Mouse (Mus musculus) intestine, postnatal 0 days (tissue): ENCODE data around the gene Tada1. TPM values are rescaled to one million over a fixed set of nuclear protein-coding genes. Genes with fewer than 3 reads are reported as not detected.

ENCODE experiments used
- ATAC-seq: fragments of 200-750 bp; cut with Nextera tagmentation; 2 replicates; pipeline ENCODE4 v1.8.0; 2017; ENCODE audit warnings: mild to moderate bottlenecking, moderate TSS enrichment, moderate library complexity
- H3K27ac ChIP-seq: fragments of 300-500 bp; sonication (generic); 2 replicates; pipeline ENCODE4 v1.5.1; 2014; ENCODE audit warnings: mild to moderate bottlenecking, low read depth, low read length, moderate library complexity
- H3K27me3 ChIP-seq: fragments of 300-500 bp; sonication (generic); replicated peaks from 2 replicates; pipeline ENCODE4 v1.6.1; 2014; ENCODE audit warnings: low read length, mixed read lengths; ENCODE audit not compliant: control insufficient read depth, insufficient read depth
- H3K36me3 ChIP-seq: fragments of 300-500 bp; sonication (generic); 2 replicates; pipeline ENCODE4 v1.6.1; 2014; ENCODE audit warnings: mild to moderate bottlenecking, moderate library complexity; ENCODE audit not compliant: control insufficient read depth, insufficient read depth
- H3K4me1 ChIP-seq: fragments of 300-500 bp; sonication (generic); replicated peaks from 2 replicates; pipeline ENCODE4 v1.6.1; 2014; ENCODE audit warnings: antibody characterized with exemption, low read length, mixed read lengths; ENCODE audit not compliant: control insufficient read depth, insufficient read depth
- H3K4me2 ChIP-seq: fragments of 300-500 bp; sonication (generic); replicated peaks from 2 replicates; pipeline ENCODE4 v1.6.1; 2014; ENCODE audit warnings: low read depth, mild to moderate bottlenecking, moderate library complexity
- H3K4me3 ChIP-seq: fragments of 300-500 bp; sonication (generic); 2 replicates; pipeline ENCODE4 v1.5.1; 2014; ENCODE audit warnings: low read depth, low read length
- H3K9ac ChIP-seq: fragments of 300-500 bp; sonication (generic); 2 replicates; pipeline ENCODE4 v1.6.1; 2014; ENCODE audit warnings: mild to moderate bottlenecking, low read depth, low read length
- H3K9me3 ChIP-seq: fragments of 300-500 bp; sonication (generic); 2 replicates; pipeline ENCODE4 v1.6.1; 2016; ENCODE audit warnings: mixed run types; ENCODE audit not compliant: control insufficient read depth
- CTCF ChIP-seq: sonication (generic); IDR thresholded peaks from 2 replicates; pipeline ENCODE4 v1.5.1; 2016; ENCODE audit warnings: low read depth, mild to moderate bottlenecking, control low read depth, antibody characterized with exemption, moderate library complexity
- WGBS: fragments of 180-500 bp; shearing (Covaris S2); extraction: QIAGEN DNeasy Blood & Tissue Kit; methylation state at CpG from one replicate; pipeline ENCODE4 v1.1.7; 2014; 5-methylcytosine and 5-hydroxymethylcytosine counted together
- polyA plus RNA-seq: library from polyadenylated mRNA; unstranded; fragments of >200 nt; fragmentation: Nextera tagmentation; extraction: Ambion mirVana; gene quantifications from 2 replicates; pipeline ENCODE4 v1.2.1, GENCODE M21; 2015

Tada1 gene
- polyA plus RNA-seq: 18.1 and 19.4 TPM in 2 replicates

GRCm38 (mm10) chr1:166379013-166379629 is at the start of gene Tada1:
Tada1 (plus strand) TSS chr1:166379097.
- peak; percentile 92 for ATAC-seq
- Histone ChIP-seq H3K36me3 (peaks cover 8% of the 10 kb centered on the region; the same call in 1 of the 2 replicates), H3K9me3 (no peaks in the 10 kb centered on the region), H3K4me3 (peak within 1 kb of the TSS; percentile 73), H3K9ac (peak within 1 kb of the TSS; percentile 95), H3K27ac (peak within 1 kb of the TSS; percentile 93), H3K4me2 (peak within 1 kb of the TSS; percentile 85), H3K27me3 (no peaks in the 10 kb centered on the region), H3K4me1 (0 out of 2 replicates have a peak, but pooled peaks cover 4% of the 10 kb centered on the region)
- WGBS: under 1% methylated on average over 80 of the region's 81 CpGs
- no peak; the same call in 1 of the 2 replicates for TF ChIP-seq CTCF

GRCm38 (mm10) chr1:166330752-166331151 is 48.1 kb upstream of the Tada1 start:
- no peaks in the 10 kb centered on the region for H3K27me3 ChIP-seq
- WGBS: 60% methylated on average over 3 of the region's 3 CpGs
- no peak overlapping the region for H3K27ac ChIP-seq
- no peak for TF ChIP-seq CTCF
- no peak overlapping the region for H3K4me2 ChIP-seq
- H3K36me3 ChIP-seq: no peaks in the 10 kb centered on the region
- no peak overlapping the region for H3K9ac ChIP-seq
- H3K4me3 ChIP-seq: no peak overlapping the region
- H3K9me3 ChIP-seq: no peaks in the 10 kb centered on the region
- ATAC-seq: no peak
- no peaks in the 10 kb centered on the region for H3K4me1 ChIP-seq

- H3K27me3 ChIP-seq: no peaks in the 10 kb centered on the region
- H3K4me3 ChIP-seq: no peak overlapping the region
- H3K27ac ChIP-seq: no peak overlapping the region
- no peaks in the 10 kb centered on the region for H3K36me3 ChIP-seq
- no peak overlapping the region for H3K9ac ChIP-seq
- whole genome bisulfite sequencing: 87% methylated on average over 6 of the region's 6 CpGs
- no peak for ATAC-seq
- no peaks in the 10 kb centered on the region for H3K9me3 ChIP-seq
- no peak for TF ChIP-seq CTCF
- no peak overlapping the region for H3K4me2 ChIP-seq
- H3K4me1 ChIP-seq: no peaks in the 10 kb centered on the region
Measured at GRCm38 (mm10) chr1:166339110-166339509, 39.8 kb upstream of the Tada1 start.

- Histone ChIP-seq H3K4me2 (no peak overlapping the region), H3K4me3 (no peak overlapping the region), H3K9me3 (no peaks in the 10 kb centered on the region), H3K9ac (no peak overlapping the region), H3K27ac (no peak overlapping the region), H3K4me1 (no peaks in the 10 kb centered on the region), H3K36me3 (no peaks in the 10 kb centered on the region), H3K27me3 (no peaks in the 10 kb centered on the region)
- WGBS: 64% methylated on average over 2 of the region's 2 CpGs
- no peak for TF ChIP-seq CTCF
- ATAC-seq: no peak
Measured at GRCm38 (mm10) chr1:166342060-166342459, 36.8 kb upstream of the Tada1 start.

- Histone ChIP-seq H3K27me3 (no peaks in the 10 kb centered on the region), H3K4me2 (no peak overlapping the region), H3K4me1 (no peaks in the 10 kb centered on the region), H3K36me3 (no peaks in the 10 kb centered on the region), H3K4me3 (no peak overlapping the region), H3K27ac (no peak overlapping the region), H3K9ac (no peak overlapping the region), H3K9me3 (no peaks in the 10 kb centered on the region)
- ATAC-seq: no peak
- TF ChIP-seq CTCF: no peak
- 86% methylated on average over 1 of the region's 1 CpGs for WGBS
Measured at GRCm38 (mm10) chr1:166342539-166342938, 36.4 kb upstream of the Tada1 start.

- WGBS: 74% methylated on average over 5 of the region's 5 CpGs
- H3K9me3 ChIP-seq: no peaks in the 10 kb centered on the region
Measured at GRCm38 (mm10) chr1:166343586-166343985, 35.3 kb upstream of the Tada1 start.

More at GRCm38 (mm10) chr1:166343586-166343985, 35.3 kb upstream of the Tada1 start:
- no peaks in the 10 kb centered on the region for H3K27me3 ChIP-seq
- no peaks in the 10 kb centered on the region for H3K36me3 ChIP-seq
- no peak overlapping the region for H3K9ac ChIP-seq
- no peaks in the 10 kb centered on the region for H3K4me1 ChIP-seq
- H3K4me2 ChIP-seq: no peak overlapping the region
- no peak for TF ChIP-seq CTCF
- H3K27ac ChIP-seq: no peak overlapping the region
- H3K4me3 ChIP-seq: no peak overlapping the region
- no peak for ATAC-seq
